Comparison of ENCODE assay signal across 25 mouse cellular contexts in the genomic region with DNA sequence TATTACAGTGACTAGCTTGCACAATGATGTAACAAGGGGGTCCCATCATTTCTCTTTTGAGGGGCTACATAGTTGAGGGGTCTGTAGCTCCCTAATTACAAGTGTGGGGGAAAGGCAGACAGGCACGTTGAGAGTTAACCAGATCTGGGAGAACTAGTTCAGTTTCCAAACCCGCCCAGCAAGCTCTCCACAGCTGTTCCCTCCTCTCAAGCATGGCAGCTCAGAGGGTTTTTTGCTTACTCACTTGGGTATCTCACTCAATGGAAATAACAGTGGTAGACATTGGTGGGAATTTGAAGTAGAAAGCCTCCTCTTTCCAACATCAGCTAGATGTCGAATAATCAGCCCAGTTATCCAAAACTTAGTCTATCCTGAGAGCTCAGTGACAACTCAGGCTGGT.
"Had no signal": no experiment of that assay in that cellular context is flagged by ENCODE, and none has a peak within 500 bp of the region (broad histone marks: within the 10 kb centered on the region; RNA-seq: fewer than 3 reads in every experiment).

No protein-coding gene starts in this region.

- ATAC-seq: hindbrain, embryonic 16.5 days; inflammation-experienced regulatory T-cells, adult 6 months; intestine, embryonic 15.5 days; intestine, postnatal 0 days; liver, embryonic 12.5 days had no signal

- H3K4me3 ChIP-seq: heart, embryonic 10.5 days; heart, embryonic 12.5 days; hindbrain, embryonic 10.5 days; hindbrain, embryonic 12.5 days; intestine, embryonic 15.5 days; layer of hippocampus, adult 2 months; left cerebral cortex, adult 2 months; limb, embryonic 13.5 days; limb, embryonic 15.5 days; liver, embryonic 12.5 days had no signal

- H3K4me2 ChIP-seq: heart, embryonic 12.5 days; hindbrain, embryonic 12.5 days; hindbrain, embryonic 14.5 days; intestine, embryonic 15.5 days; limb, embryonic 13.5 days; limb, embryonic 15.5 days; liver, embryonic 12.5 days had no signal

- H3K27ac ChIP-seq: heart, embryonic 10.5 days; hindbrain, embryonic 10.5 days; hindbrain, embryonic 12.5 days; hindbrain, embryonic 14.5 days; intestine, embryonic 15.5 days; layer of hippocampus, adult 2 months; left cerebral cortex, adult 2 months; limb, embryonic 13.5 days; limb, embryonic 15.5 days; liver, embryonic 12.5 days; liver, embryonic 14.5 days had no signal

- H3K9ac ChIP-seq: heart, embryonic 12.5 days; hindbrain, embryonic 12.5 days; hindbrain, embryonic 14.5 days; intestine, embryonic 15.5 days; limb, embryonic 13.5 days; limb, embryonic 15.5 days; liver, embryonic 12.5 days; liver, embryonic 14.5 days had no signal

- H3K36me3 ChIP-seq: heart, embryonic 10.5 days; heart, embryonic 12.5 days; hindbrain, embryonic 10.5 days; hindbrain, embryonic 12.5 days; intestine, embryonic 15.5 days; limb, embryonic 13.5 days; limb, embryonic 15.5 days; liver, embryonic 12.5 days had no signal

- H3K9me3 ChIP-seq: heart, embryonic 10.5 days; hindbrain, embryonic 12.5 days; intestine, embryonic 15.5 days; limb, embryonic 15.5 days; liver, embryonic 12.5 days had no signal

- H3K27me3 ChIP-seq: heart, embryonic 12.5 days; intestine, embryonic 15.5 days; limb, embryonic 13.5 days; limb, embryonic 15.5 days had no signal

- DNase-seq: gastrocnemius, postnatal 14 days; heart, adult 18-20 months; heart, postnatal 10 days; heart, postnatal 4 days; kidney, adult 18-20 months; kidney, adult 8-10 months; kidney, postnatal 10 days; kidney, postnatal 25 days; kidney, postnatal 4 days; left cerebral cortex, postnatal 4 days had no signal

- H3K4me1 ChIP-seq: liver, embryonic 12.5 days had no signal
